Mouse (Mus musculus) testis, adult 2 months (tissue): ENCODE results near the gene Spred1.

Source experiments
- CTCF ChIP-seq: fragments of 200-500 bp; IDR thresholded peaks from 2 replicates; pipeline ENCODE4 v1.5.1; 2012; ENCODE audit warnings: low read depth, mild to moderate bottlenecking, inconsistent platforms, low read length, moderate library complexity; ENCODE audit not compliant: control insufficient read depth, insufficient read depth, insufficient replicate concordance
- POLR2A ChIP-seq: fragments of 200-500 bp; IDR thresholded peaks from 2 replicates; pipeline ENCODE4 v1.6.1; 2012; ENCODE audit warnings: low read depth, mild to moderate bottlenecking, inconsistent platforms, low read length, moderate library complexity; ENCODE audit not compliant: control insufficient read depth

DNA sequence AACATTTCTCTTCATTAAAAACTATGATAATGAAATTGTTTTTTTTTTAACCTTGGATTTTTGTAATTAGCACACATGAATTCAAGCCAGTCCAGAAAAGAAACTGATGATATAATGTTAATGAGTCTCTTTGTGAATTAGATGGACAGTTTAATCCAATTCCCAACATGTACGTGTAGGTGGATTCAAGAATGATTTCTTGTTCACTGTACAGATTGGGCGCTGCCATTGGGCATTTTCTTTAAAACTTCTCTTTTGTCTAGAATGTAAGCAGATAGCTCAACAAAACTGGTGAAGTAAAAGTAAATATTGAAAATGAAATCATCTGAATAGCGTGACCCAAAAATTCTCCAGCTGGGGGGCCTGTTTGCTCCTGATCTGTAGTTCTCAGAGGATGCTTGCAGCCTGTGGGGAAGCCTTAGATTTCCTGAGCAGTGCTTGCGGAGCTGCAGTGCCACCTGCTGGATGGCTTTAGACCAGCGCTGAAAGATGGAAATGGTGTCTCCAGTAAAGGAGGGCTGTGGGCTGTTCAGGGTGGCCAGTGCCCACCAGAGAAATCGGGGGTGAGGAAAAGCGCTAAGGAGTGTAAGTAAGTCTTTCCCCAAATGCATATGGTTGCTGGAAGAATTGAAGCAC is 59.2 kb downstream of the Spred1 start:
- TF ChIP-seq CTCF = peak; percentile 73; the same call in 1 of the 2 replicates
- no peak for TF ChIP-seq POLR2A
